Mouse (Mus musculus): ENCODE measurements around the gene Zscan21. TPM values are rescaled to one million over a fixed set of nuclear protein-coding genes. Genes with fewer than 3 reads are reported as not detected.
"Not testable (repeated sequence)": the region's sequence is repeated elsewhere in the genome, so short reads cannot be mapped to it uniquely, and the experiment has no call there.

Gene Zscan21
- polyA plus RNA-seq, 1 experiment from 2014 or later = 118 TPM

DNA sequence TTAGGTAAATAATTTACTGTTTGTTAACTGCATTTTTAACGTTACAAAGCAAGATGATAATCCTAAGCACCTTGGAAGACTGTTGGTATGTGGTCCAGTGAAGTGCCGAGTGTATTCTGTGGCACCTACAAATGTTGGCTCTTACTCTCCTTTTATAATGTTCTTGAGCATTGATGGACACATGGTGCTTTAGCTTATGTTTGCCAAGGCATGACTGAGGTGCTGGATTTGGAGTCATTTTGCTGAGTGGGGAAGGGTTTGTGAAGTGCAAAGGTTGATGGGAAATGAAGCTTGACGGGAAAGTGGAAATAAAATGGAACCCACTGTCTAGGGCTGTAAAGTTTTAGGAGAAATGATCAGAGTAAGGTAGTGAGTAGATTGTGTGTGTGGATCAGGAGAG lies 28.3 kb upstream of the Zscan21 start:
- no peak overlapping the region for H3K9ac ChIP-seq (replicated peaks)
- H3K27me3 ChIP-seq = no peaks in the 10 kb centered on the region
- no peak overlapping the region for H3K27ac ChIP-seq (replicated peaks)
- peaks cover 38% of the 10 kb centered on the region for H3K4me1 ChIP-seq
- no peak overlapping the region for H3K4me3 ChIP-seq
- no peak for ATAC-seq (replicated peaks)
- no peak overlapping the region for H3K4me2 ChIP-seq (replicated peaks)
- H3K9me3 ChIP-seq = no peaks in the 10 kb centered on the region
- WGBS = 84% methylated on average over 3 of the region's 3 CpGs
- peaks cover 15% of the 10 kb centered on the region for H3K36me3 ChIP-seq

DNA sequence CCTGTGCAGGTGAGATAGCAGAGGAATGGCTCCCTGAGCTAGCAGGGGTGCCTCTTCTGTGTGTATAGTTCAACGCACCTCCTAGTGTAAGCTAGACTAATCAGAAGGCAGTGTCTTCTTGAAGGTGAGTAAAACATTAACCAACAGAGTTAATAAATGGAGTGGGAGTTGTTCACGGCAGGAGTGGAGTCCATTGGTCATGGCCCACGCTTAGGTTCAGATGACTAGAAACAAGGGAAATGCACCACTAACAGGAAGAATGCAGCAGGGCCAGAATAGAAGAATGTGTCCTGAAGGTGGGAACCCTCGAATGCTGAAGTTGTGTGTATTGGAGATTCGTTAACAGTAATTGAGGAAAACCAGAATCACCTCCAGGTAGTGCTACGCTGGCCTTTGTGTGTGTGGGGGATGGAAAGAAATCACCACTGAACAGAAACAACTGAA lies 27.6 kb upstream of the Zscan21 start:
- no peak for ATAC-seq (replicated peaks)
- 77% methylated on average over 6 of the region's 6 CpGs for WGBS
- Histone ChIP-seq H3K36me3 (peaks cover 23% of the 10 kb centered on the region), H3K4me2 (replicated peaks) (no peak overlapping the region), H3K9ac (replicated peaks) (no peak overlapping the region), H3K4me3 (no peak overlapping the region), H3K27ac (replicated peaks) (no peak overlapping the region), H3K4me1 (peaks cover 38% of the 10 kb centered on the region), H3K9me3 (no peaks in the 10 kb centered on the region), H3K27me3 (no peaks in the 10 kb centered on the region)

DNA sequence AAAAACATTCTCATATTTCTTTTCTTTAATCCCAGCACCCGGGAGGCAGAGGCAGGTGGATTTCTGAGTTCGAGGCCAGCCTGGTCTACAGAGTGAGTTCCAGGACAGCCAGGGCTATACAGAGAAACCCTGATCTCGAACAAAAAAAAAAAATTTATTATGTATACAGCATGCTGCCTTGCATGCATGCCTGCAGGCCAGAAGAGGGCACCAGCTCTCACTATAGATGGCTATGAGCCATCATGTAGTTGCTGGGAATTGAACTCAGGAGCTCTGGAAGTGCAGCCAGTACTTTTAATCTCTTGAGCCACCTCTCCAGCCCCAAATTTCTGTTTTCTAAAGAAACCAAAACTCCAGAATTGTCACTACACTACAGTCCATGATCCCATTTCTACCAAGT lies 26.4 kb upstream of the Zscan21 start:
- 80% methylated on average over 3 of the region's 3 CpGs for WGBS
- no peak overlapping the region for H3K9ac ChIP-seq (replicated peaks)
- no peaks in the 10 kb centered on the region for H3K9me3 ChIP-seq
- no peak overlapping the region for H3K4me3 ChIP-seq
- H3K36me3 ChIP-seq = peaks cover 34% of the 10 kb centered on the region
- H3K27ac ChIP-seq (replicated peaks) = no peak overlapping the region
- no peak overlapping the region for H3K4me2 ChIP-seq (replicated peaks)
- no peaks in the 10 kb centered on the region for H3K27me3 ChIP-seq
- peaks cover 35% of the 10 kb centered on the region for H3K4me1 ChIP-seq
- ATAC-seq (replicated peaks) = no peak

DNA sequence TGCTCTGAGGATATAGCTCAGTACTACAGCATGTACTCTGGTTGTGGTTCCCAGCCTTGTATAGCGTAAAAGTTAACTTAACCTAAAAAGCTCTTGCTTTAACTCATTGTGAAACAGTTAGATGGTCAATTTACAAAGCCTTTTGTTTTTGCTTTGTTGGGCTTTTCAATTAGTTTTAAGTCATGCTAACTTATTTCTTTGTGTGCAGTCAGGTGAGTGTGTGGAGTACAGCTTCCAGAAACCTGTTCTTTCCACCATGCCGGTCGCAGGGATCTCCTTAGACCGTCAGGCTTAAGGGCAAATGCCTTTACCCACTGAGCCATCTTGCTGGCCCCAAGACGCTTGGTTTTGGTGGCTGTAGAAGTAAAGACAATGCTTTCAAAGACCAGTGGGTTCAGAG lies 26.0 kb upstream of the Zscan21 start:
- Histone ChIP-seq H3K4me1 (peaks cover 35% of the 10 kb centered on the region), H3K27ac (replicated peaks) (no peak overlapping the region), H3K9ac (replicated peaks) (no peak overlapping the region), H3K27me3 (no peaks in the 10 kb centered on the region), H3K9me3 (no peaks in the 10 kb centered on the region), H3K36me3 (peaks cover 37% of the 10 kb centered on the region), H3K4me2 (replicated peaks) (no peak overlapping the region), H3K4me3 (no peak overlapping the region)
- ATAC-seq (replicated peaks) = no peak
- WGBS = 89% methylated on average over 5 of the region's 5 CpGs

DNA sequence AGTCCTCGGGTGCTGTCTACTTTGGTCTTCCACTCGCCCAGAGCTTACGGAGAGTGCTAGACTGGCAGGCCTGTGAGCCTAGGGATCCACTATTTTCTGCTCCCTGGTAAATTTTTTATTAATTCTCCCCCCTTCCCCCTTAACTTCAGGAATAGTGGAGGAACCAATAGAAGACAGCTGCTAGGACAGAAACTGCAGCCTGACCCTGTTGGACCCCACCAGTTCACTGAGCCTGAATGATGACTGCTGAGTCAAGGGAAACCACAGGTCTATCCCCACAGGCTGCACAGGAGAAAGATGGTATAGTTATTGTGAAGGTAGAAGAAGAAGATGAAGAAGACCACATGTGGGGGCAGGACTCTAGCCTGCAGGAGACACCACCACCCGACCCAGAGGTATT lies 23.9 kb upstream of the Zscan21 start:
- ATAC-seq (replicated peaks) = no peak
- Histone ChIP-seq H3K4me3 (no peak overlapping the region), H3K27ac (replicated peaks) (no peak overlapping the region), H3K9me3 (no peaks in the 10 kb centered on the region), H3K9ac (replicated peaks) (no peak overlapping the region), H3K27me3 (no peaks in the 10 kb centered on the region), H3K4me1 (peaks cover 17% of the 10 kb centered on the region), H3K4me2 (replicated peaks) (no peak overlapping the region), H3K36me3 (peaks cover 57% of the 10 kb centered on the region)
- WGBS = 93% methylated on average over 4 of the region's 4 CpGs

DNA sequence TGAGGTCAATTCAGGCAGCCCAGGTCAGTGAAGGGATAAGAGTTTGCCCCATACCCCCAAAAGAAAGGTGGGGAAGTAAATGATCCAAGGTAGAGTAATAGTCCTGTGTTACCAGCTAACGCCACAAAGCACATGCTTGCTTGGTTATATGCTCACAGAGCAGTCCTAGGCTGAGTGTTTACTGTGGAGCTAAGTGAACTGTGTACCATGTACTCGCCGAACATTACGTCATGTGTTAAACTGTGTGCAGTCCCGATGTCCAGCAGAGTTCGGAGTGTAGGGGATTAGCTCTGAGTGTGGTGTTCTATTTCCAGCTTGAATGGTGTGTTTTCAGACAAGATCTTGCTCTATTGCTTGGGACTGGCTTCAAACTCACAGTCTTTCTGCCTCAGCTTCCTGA lies 22.2 kb upstream of the Zscan21 start:
- H3K27ac ChIP-seq (replicated peaks) = no peak overlapping the region
- no peaks in the 10 kb centered on the region for H3K27me3 ChIP-seq
- H3K9ac ChIP-seq (replicated peaks) = no peak overlapping the region
- H3K4me1 ChIP-seq = 0 out of 2 replicates have a peak, but pooled peaks cover 2% of the 10 kb centered on the region
- no peak for ATAC-seq (replicated peaks)
- 94% methylated on average over 6 of the region's 6 CpGs for WGBS
- H3K9me3 ChIP-seq = no peaks in the 10 kb centered on the region
- H3K4me3 ChIP-seq = no peak overlapping the region
- no peak overlapping the region for H3K4me2 ChIP-seq (replicated peaks)
- H3K36me3 ChIP-seq = peaks cover 68% of the 10 kb centered on the region

DNA sequence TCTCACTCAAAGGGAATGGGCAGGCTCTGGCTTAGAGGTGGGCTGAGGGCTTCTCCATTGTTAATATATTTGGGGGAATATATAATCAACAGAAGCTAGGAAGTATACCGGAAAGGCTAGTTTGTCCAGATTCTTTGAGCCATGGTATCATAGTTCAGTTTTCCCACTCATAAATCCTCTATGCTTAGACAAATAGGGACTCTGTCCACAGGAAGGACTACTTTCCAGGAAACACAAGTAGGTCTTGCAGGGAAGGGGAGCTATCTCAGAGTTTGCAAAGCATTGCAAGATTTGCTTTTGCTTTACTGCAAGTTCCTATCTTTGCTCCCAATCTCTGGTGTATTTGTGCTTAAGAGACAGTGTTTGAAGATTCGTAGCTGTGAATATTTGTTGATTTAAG lies 11.7 kb upstream of the Zscan21 start:
- Histone ChIP-seq H3K4me1 (no peaks in the 10 kb centered on the region), H3K4me2 (replicated peaks) (no peak overlapping the region), H3K36me3 (peaks cover 65% of the 10 kb centered on the region), H3K9ac (replicated peaks) (no peak overlapping the region), H3K4me3 (no peak overlapping the region), H3K9me3 (no peaks in the 10 kb centered on the region), H3K27me3 (no peaks in the 10 kb centered on the region), H3K27ac (replicated peaks) (no peak overlapping the region)
- no peak for ATAC-seq (replicated peaks)
- WGBS = 86% methylated on average over 2 of the region's 2 CpGs

DNA sequence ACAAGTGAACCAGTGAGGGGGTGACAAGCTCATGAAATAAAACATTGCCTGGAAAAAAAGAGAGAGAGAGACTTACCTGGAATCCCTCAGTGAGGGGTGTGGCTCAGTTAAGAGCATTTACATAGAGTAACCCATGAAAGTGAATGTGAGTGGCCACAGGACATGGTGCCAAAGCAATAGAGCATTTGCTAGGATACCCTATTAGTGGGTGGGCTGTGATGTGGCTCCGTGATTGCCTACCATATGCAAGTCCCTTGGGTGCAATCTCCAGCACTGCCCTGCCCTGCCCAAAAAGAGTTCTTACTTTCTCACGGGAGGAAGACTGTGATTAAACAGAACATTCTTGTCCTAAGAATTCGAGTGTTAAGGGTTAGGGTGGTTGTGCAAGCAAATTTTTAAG lies 9.6 kb upstream of the Zscan21 start:
- Histone ChIP-seq H3K4me2 (replicated peaks) (no peak overlapping the region), H3K27ac (replicated peaks) (no peak overlapping the region), H3K36me3 (peaks cover 45% of the 10 kb centered on the region), H3K4me1 (no peaks in the 10 kb centered on the region), H3K9ac (replicated peaks) (no peak overlapping the region), H3K4me3 (no peak overlapping the region), H3K9me3 (no peaks in the 10 kb centered on the region), H3K27me3 (no peaks in the 10 kb centered on the region)
- 67% methylated on average over 3 of the region's 3 CpGs for WGBS
- ATAC-seq (replicated peaks) = no peak

DNA sequence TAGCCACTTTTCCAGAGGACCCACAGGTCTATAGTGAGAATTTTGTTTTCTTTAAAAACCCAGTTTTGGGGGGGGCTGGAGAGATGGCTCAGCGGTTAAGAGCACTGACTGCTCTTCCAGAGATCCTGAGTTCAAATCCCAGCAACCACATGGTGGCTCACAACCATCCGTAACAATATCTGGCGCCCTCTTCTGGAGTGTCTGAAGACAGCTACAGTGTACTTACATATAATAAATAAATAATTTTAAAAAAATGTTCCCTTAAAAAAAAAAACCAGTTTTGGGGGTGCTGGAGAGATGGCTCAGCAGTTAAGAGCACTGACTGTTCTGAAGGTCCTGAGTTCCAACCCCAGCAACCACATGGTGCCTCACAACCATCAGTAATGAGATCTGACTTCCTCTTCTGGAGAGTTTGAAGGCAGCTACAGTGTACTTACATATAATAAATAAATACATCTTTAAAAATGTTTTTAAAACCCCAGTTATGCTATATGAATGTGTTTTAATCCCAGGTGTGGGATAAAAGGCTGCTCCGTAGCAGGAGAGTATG lies 6.8 kb upstream of the Zscan21 start:
- H3K9me3 ChIP-seq; ATAC-seq (replicated peaks); H3K27ac ChIP-seq (replicated peaks); H3K9ac ChIP-seq (replicated peaks); H3K4me2 ChIP-seq (replicated peaks); H3K27me3 ChIP-seq; H3K4me1 ChIP-seq; H3K4me3 ChIP-seq: not testable (repeated sequence)
- 58% methylated on average over 4 of the region's 4 CpGs for WGBS
- peaks cover 17% of the 10 kb centered on the region for H3K36me3 ChIP-seq

DNA sequence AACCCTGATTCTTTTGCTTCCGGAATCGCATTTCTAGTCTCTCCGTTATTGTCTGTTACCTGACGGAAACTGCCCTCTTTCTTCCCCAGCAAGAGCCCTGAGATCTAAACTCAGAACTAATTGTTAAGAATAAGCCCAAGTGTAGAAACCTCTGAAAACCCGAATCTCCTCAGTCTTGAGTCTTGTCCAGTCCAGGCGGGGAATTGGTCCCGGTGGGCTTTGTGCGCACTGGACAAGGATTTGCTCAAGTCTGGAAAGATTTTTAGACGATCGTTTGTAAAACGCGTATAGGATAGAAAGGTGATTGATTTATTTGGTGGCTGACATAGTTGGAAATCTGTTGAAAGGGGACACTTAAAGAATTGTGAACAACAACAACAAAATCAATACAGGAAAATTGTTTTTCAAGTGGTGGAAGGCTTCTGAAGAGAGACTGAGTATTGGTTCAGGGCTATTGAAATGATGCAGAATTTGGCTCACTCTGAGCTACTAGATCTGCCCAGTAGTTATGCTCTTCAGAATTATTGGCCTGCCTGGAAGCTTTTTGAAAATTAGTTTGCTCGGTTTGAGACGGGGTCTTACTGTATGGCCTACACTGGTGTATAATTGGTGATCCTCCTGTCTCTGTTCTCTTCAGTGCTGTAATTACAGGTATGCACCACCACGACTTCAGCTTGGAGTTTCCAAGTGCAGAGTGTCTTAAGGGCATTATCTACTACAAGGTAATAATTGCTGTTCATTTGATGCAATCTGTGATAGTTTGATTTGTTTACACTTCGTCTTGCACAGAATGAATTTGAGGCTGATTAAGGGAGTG lies 704 bp downstream of the Zscan21 start:
- Histone ChIP-seq H3K27me3 (no peaks in the 10 kb centered on the region), H3K4me1 (peaks cover 24% of the 10 kb centered on the region), H3K36me3 (peaks cover 21% of the 10 kb centered on the region; the same call in 1 of the 2 replicates), H3K27ac (replicated peaks) (peak overlapping the region; percentile 93), H3K9ac (replicated peaks) (peak overlapping the region; percentile 79), H3K4me2 (replicated peaks) (peak overlapping the region; percentile 66), H3K4me3 (peak overlapping the region; percentile 60), H3K9me3 (no peaks in the 10 kb centered on the region)
- 3% methylated on average over 16 of the region's 16 CpGs for WGBS
- peak; percentile 27; the same call in 1 of the 2 replicates for ATAC-seq (replicated peaks)

DNA sequence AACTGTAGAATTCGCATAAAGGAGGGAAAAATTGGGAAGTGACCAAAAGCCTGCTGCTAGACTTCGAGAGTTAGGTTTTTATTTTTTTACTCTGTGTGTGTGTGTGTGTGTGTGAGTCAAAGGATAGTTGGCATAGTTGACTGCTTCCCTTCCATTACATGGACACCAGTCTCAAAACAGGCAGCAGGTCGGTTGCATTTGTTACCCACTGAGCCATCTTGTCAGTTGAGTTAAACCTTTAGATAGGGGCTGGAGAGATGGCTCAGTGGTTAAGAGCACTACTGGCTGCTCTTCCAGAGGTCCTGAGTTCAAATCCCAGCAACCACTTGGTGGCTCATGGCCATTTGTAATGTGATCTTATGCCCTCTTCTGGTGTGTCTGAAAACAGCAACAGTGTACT lies 1.3 kb downstream of the Zscan21 start:
- peak overlapping the region; percentile 79 for H3K9ac ChIP-seq (replicated peaks)
- H3K27ac ChIP-seq (replicated peaks) = peak overlapping the region; percentile 93; the same call in 1 of the 2 replicates
- peak overlapping the region; percentile 60 for H3K4me3 ChIP-seq
- H3K4me1 ChIP-seq = peaks cover 24% of the 10 kb centered on the region
- WGBS = 73% methylated on average over 3 of the region's 3 CpGs
- ATAC-seq (replicated peaks) = no peak
- peaks cover 25% of the 10 kb centered on the region; the same call in 1 of the 2 replicates for H3K36me3 ChIP-seq
- no peaks in the 10 kb centered on the region for H3K9me3 ChIP-seq
- H3K4me2 ChIP-seq (replicated peaks) = peak overlapping the region; percentile 66
- no peaks in the 10 kb centered on the region for H3K27me3 ChIP-seq

DNA sequence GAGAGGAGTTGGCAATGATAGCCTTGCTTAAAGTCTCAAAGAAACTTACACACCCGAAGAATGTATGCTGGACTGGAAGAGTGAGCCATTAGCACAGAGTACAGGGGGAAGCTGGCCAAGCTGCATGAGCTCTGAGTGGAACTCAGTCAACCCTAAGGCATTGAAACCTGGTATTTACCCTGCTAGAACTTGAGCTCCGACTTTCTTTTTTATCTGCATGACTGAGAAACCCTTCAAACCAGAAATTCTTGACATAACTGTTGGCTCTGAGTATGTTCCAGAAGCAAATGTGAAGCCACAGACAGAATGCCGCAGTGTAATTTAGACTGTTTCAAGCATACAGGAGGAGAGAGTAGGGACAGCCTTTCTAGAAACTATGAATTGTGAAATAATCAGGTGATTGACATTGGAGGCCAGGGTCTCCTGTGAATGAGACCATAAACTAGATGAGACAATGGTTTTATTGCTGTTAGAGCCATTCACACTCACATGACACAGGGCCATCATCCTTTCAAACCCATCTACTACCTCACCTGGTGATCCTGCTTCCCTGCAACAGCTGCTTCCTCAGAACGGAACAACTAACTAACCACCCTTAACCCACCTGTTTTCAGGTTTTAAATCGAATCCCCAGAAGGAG lies 15.8 kb downstream of the Zscan21 start:
- Histone ChIP-seq H3K9ac (replicated peaks) (no peak overlapping the region), H3K36me3 (peaks cover 77% of the 10 kb centered on the region), H3K27ac (replicated peaks) (no peak overlapping the region), H3K4me2 (replicated peaks) (no peak overlapping the region), H3K4me1 (no peaks in the 10 kb centered on the region), H3K9me3 (no peaks in the 10 kb centered on the region), H3K4me3 (no peak overlapping the region), H3K27me3 (no peaks in the 10 kb centered on the region)
- WGBS = 93% methylated on average over 5 of the region's 5 CpGs
- no peak for ATAC-seq (replicated peaks)

Data from forebrain, embryonic 15.5 days (tissue).